Mouse (Mus musculus): ENCODE results near the gene Islr.

Islr gene

GRCm38 (mm10) chr9:58196610-58197567, 7.2 kb downstream of the Islr start:
- DNase-seq: no peak

- DNase-seq: no peak
Measured at GRCm38 (mm10) chr9:58196141-58196540, 8.0 kb downstream of the Islr start.

- DNase-seq: no peak
Measured at GRCm38 (mm10) chr9:58195671-58196070, 8.4 kb downstream of the Islr start.

GRCm38 (mm10) chr9:58194222-58194621, 9.9 kb downstream of the Islr start:
- DNase-seq: no peak

- DNase-seq: no peak
Measured at GRCm38 (mm10) chr9:58184456-58184855, 19.6 kb downstream of the Islr start.

- DNase-seq: no peak
Measured at GRCm38 (mm10) chr9:58179390-58179789, 24.7 kb downstream of the Islr start.

GRCm38 (mm10) chr9:58177165-58177564, 26.9 kb downstream of the Islr start:
- no peak for DNase-seq

- DNase-seq: no peak
Measured at GRCm38 (mm10) chr9:58175745-58176487, 28.2 kb downstream of the Islr start.

GRCm38 (mm10) chr9:58174818-58175251, 29.3 kb downstream of the Islr start:
- no peak for DNase-seq

GRCm38 (mm10) chr9:58172863-58173262, 31.2 kb downstream of the Islr start:
- no peak for DNase-seq

- no peak for DNase-seq
Measured at GRCm38 (mm10) chr9:58169426-58169825, 34.7 kb downstream of the Islr start.

- no peak for DNase-seq
Measured at GRCm38 (mm10) chr9:58168880-58169279, 35.2 kb downstream of the Islr start.

- no peak for DNase-seq
Measured at GRCm38 (mm10) chr9:58165779-58166178, 38.3 kb downstream of the Islr start.

GRCm38 (mm10) chr9:58163146-58163545, 41.0 kb downstream of the Islr start:
- no peak for DNase-seq

- DNase-seq: no peak
Measured at GRCm38 (mm10) chr9:58162173-58162572, 41.9 kb downstream of the Islr start.

GRCm38 (mm10) chr9:58160315-58160714, 43.8 kb downstream of the Islr start:
- no peak for DNase-seq

GRCm38 (mm10) chr9:58159855-58160254, 44.3 kb downstream of the Islr start:
- peak; percentile 58 for DNase-seq

GRCm38 (mm10) chr9:58158541-58159311, 45.4 kb downstream of the Islr start:
- peak; percentile 77 for DNase-seq

GRCm38 (mm10) chr9:58157838-58158237, 46.3 kb downstream of the Islr start:
- DNase-seq: peak; percentile 24

GRCm38 (mm10) chr9:58156819-58157560, 47.1 kb downstream of the Islr start:
- no peak for DNase-seq

- DNase-seq: peak; percentile 84
Measured at GRCm38 (mm10) chr9:58155366-58155765, 48.7 kb downstream of the Islr start.

- no peak for DNase-seq
Measured at GRCm38 (mm10) chr9:58153095-58153494, 51.0 kb downstream of the Islr start.

Data from lung, postnatal 10 days (tissue).